Mouse (Mus musculus): ENCODE results near the gene Stt3a. TPM values are rescaled to one million over a fixed set of nuclear protein-coding genes. Genes with fewer than 3 reads are reported as not detected.

Stt3a gene
- polyA plus RNA-seq, 1 experiment from 2014 or later: 155 TPM

DNA sequence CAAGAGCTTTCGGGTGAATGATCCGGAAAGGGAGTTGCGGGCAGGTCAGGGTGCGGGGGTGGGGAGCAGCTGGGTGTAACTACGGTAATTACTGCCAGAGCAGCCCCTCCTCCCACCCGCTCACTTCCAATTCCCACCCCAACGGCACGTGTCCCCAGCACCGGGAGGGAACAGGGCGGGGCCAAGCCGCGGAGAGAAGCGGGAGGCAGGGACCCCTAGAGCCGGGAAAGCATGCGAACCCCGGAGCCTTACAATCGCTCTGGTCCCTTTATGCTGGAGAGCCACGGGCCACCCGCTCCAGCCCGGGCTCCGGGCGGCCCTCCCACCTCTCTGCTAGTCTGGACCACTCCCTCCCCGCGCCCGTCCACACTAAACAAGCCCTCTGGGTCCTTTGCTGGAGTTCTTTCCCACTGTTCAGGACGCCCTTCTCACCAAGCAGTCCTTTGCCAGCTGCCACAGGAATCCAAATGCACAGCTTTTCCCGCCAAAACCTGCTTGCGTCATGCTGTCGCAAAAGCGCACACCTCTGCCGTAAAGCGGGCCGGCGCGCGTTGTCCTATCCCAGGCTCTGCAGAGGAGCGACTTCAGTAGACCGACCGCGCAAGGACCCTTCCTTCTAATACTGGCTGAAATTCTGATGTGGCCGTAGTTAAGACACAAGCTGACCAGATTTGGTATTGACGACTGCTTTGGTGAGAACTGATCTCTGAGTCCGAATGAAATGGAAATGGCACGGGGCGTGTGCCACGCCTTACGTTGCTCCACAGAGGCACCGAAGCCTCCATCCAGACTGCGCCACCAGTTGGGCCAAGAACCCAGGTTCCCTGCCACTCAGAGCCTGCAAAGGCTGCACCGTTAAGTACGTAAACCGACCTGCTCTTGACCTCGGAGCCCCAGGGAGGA, 41.1 kb downstream of the Stt3a start:
- DNase-seq (ENCODE audit: low spot score): peak; percentile 89

DNA sequence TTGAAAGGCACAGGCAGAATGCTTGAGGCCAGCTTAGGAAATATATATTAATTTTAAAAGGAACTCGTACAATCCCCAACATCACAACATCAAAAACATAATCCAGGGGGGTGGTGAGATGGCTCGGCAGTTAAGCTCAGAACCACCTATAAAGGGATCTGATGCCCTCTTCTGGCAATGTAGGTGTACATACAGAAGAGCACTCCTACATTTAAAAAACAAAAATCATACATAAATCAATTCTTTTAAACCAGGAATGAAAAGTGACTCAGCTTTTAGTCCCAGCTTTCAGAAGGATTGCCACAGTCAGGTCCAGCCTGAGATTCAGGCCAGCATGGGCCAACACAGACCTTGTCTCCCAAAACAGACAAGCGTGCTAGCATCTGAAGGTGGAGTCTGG, 50.9 kb downstream of the Stt3a start:
- DNase-seq (ENCODE audit: low spot score): no peak

DNA sequence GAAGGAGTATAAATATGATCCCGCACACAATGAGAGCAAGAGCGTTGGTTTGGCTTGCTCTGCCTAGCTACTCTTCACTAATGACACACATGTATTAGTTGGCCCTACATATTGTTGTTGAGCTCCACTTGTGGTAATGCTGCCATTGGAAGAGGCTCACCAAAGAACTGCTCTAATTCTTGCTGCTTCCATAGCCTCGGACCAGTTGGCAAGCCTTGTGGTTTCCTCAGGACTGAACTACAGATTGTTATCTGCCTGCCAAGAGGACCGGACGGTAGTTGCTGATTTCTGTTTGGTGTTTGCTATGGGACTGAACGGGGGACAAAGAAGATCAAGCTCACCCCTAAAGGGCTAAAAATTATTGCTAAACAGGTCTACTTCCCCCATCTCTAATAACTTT, 60.2 kb downstream of the Stt3a start:
- DNase-seq (ENCODE audit: low spot score): no peak

DNA sequence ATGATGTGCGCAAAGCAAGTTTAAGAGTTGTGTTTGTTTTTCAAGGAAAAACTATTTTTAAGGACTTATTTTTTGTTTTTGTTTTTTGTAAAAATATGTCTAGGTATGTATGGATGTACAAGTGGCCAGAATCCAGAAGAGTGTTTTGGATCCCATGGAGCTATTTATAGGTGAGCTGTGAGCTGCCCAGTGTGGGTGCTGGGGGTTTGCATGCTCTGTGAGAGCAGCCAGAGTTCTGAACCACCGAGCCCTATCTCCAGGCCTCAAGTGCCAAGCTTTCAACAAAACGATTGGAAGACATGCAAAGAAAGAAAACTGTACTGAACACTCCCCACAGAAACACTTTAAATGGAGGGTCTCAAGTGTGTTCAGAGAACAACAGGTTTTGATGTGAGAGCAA, 61.6 kb downstream of the Stt3a start:
- DNase-seq (ENCODE audit: low spot score): no peak

DNA sequence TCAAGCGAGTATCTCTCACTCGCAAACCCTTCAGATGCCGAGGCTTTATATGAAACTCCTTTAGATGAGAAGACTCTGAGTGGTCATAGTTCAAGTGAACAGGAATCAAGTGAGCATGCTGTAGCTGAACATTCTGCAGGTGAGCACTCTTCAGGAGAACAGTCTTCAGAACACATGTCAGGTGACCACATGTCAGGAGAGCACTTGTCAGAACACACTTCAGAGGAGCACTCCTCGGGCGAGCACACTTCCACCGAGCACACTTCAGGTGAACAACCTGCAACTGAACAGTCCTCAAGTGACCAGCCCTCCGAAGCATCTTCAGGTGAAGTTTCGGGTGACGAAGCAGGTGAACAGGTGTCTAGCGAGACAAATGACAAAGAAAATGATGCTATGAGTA, 73.2 kb downstream of the Stt3a start:
- no peak for DNase-seq (ENCODE audit: low spot score)

DNA sequence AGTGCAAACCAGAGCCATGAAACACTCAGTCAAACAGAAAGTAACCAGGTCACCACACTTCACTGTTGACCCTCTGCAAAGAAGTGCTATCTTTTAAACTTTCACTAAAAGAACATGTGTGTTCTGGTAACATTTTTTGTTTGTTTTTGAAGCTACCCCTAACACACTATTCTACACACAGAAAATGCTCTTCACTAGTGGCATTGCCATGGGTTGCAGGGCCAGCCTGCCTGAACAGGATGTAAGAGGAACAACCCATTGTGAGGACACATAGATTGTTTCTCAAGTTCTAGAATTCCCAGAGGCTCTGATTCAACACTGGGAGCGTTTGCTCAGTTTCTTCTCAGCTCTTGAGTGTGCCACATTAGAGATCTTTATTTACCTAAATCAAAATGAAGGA, 74.6 kb downstream of the Stt3a start, which contains the start of gene Acrv1:
Gene Acrv1, plus strand, starts transcription at position 301 of the 400 bp plus-strand sequence.
- no peak for DNase-seq (ENCODE audit: low spot score)

DNA sequence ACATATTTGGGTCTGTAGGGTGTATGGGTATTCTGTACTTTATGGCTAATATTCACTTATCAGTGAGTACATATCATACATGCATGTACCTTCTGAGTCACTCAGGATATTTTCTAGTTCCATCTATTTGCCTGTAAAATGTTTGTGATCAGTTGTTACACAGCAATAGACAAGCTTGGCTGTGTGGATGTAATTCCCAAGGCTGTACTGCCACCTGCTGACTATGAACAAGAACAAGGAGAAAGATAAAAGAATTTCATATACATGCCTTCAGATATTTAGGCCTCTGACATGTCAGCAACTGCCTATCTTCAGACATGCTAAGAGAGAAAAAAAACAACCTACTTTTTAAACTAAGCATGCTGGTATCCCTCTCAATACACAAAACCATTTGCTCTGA, 80.2 kb downstream of the Stt3a start:
- no peak for DNase-seq (ENCODE audit: low spot score)

DNA sequence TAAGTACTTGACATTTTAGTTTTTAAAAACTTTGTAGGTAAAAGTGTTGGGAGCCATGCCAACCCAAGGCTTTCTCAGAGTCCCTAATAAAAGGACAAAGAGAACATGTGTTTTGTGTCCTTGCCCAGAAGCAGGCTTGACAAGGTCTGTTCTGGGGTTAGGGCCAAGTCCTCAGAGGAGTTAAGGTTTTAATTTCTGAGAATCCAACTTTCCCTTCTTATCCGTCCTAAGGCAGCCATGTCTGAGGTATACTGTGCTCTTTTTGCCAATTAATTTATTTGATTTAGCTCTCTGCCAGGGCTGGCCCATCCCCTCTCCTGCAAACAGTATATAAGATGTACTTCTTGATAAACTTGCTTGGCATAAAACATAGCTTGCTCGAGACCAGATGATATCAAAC, 86.1 kb downstream of the Stt3a start:
- no peak for DNase-seq (ENCODE audit: low spot score)

Other genes with a start within 250 kb of the Stt3a start
- gene Gm5615, start 225.7 kb downstream of the Stt3a start, polyA plus RNA-seq (2015; fragmentation: Nextera tagmentation; extraction: Ambion mirVana): not detected in 2 replicates
- gene Gm17689, start 185.0 kb downstream of the Stt3a start, polyA plus RNA-seq (2015; fragmentation: Nextera tagmentation; extraction: Ambion mirVana): not detected in 2 replicates
- 0.60 TPM in 2 replicates for gene A630095E13Rik, start 124.3 kb downstream of the Stt3a start, polyA plus RNA-seq (2015; fragmentation: Nextera tagmentation; extraction: Ambion mirVana)
- 0.19 TPM in 1 of 2 replicates, not detected in the other for gene Acrv1, start 74.5 kb downstream of the Stt3a start, polyA plus RNA-seq (2015; fragmentation: Nextera tagmentation; extraction: Ambion mirVana)
- gene Chek1, start 40.6 kb downstream of the Stt3a start, polyA plus RNA-seq (2015; fragmentation: Nextera tagmentation; extraction: Ambion mirVana): 37.3 and 44.4 TPM in 2 replicates
- 40.8 and 41.6 TPM in 2 replicates for gene Ei24, start 29.7 kb upstream of the Stt3a start, polyA plus RNA-seq (2015; fragmentation: Nextera tagmentation; extraction: Ambion mirVana)
- gene Fez1, start 54.2 kb upstream of the Stt3a start, polyA plus RNA-seq (2015; fragmentation: Nextera tagmentation; extraction: Ambion mirVana): 1.1 and 1.5 TPM in 2 replicates

All from thymus, postnatal 0 days (tissue).